Mouse (Mus musculus) Patski (cell line): ENCODE results near the gene Slc27a2. TPM values are rescaled to one million over a fixed set of nuclear protein-coding genes. Genes with fewer than 3 reads are reported as not detected.
"Not testable (repeated sequence)": the region's sequence is repeated elsewhere in the genome, so short reads cannot be mapped to it uniquely, and the experiment has no call there.

Experiments used
- ATAC-seq: fragments of 100-300 bp; one replicate; pipeline ENCODE4 v1.8.0; 2021
- CTCF ChIA-PET: fragments of 350-600 bp; sonication (Branson Sonifier 250); formaldehyde crosslinking; loops from one replicate; lab custom pipeline; 2022; ENCODE audit warnings: inconsistent platforms; lab: Charles Lee
- POLR2A ChIA-PET: fragments of 350-600 bp; sonication (Branson Sonifier 250); formaldehyde crosslinking; loops from one replicate; lab custom pipeline; 2022; ENCODE audit warnings: antibody characterized with exemption, inconsistent platforms; lab: Charles Lee
- DNase-seq: peaks from one replicate; pipeline ENCODE4 v3.0.0-alpha.2; 2011; ENCODE audit warnings: low read depth, low spot score
- H3K27me3 ChIP-seq: fragments of 371-371 bp; one replicate; pipeline ENCODE4 v1.5.1; 2021
- CTCF ChIP-seq: fragments of 100-300 bp; IDR thresholded peaks from one replicate; pipeline ENCODE4 v1.5.1; 2021
- in situ Hi-C: fragments of 300-500 bp; cut with MboI; formaldehyde crosslinking; loops from 3 replicates; pipeline ENCODE4 v1.11.1; 2018; ENCODE audit warnings: low pct_unique_long_range_greater_than_20kb, mixed read lengths
- polyA plus RNA-seq: library from polyadenylated mRNA; unstranded; gene quantifications from one replicate; pipeline ENCODE4 v1.2.3, GENCODE M21; 2021

Slc27a2 gene
- polyA plus RNA-seq, 1 experiment from 2014 or later: not detected

GRCm38 (mm10) chr2:126600533-126600932 is 48.3 kb downstream of the Slc27a2 start:
- ChIA-PET POLR2A (interaction anchor here (0.6 kb wide), 1 partner anchor 958 kb away, joined by 6 read pairs; no protein-coding TSS in a partner anchor), CTCF (interaction anchor here (0.9 kb wide), 1 partner anchor 11 kb away, joined by 3 read pairs; no protein-coding TSS in a partner anchor)
- no peaks in the 10 kb centered on the region for H3K27me3 ChIP-seq
- no peak for TF ChIP-seq CTCF
- in situ Hi-C loops: no loop called here
- ATAC-seq (no peak), DNase-seq (no peak)

GRCm38 (mm10) chr2:126601918-126602600 is 49.9 kb downstream of the Slc27a2 start:
- in situ Hi-C loops: no loop called here
- POLR2A ChIA-PET: no interaction called here
- DNase-seq (no peak), ATAC-seq (no peak)
- no peak for TF ChIP-seq CTCF
- CTCF ChIA-PET: no interaction called here
- no peaks in the 10 kb centered on the region for H3K27me3 ChIP-seq

GRCm38 (mm10) chr2:126606061-126606687 is 54.0 kb downstream of the Slc27a2 start:
- POLR2A ChIA-PET: no interaction called here
- H3K27me3 ChIP-seq: no peaks in the 10 kb centered on the region
- in situ Hi-C loops: no loop called here
- ATAC-seq (no peak), DNase-seq (no peak)
- CTCF ChIA-PET: no interaction called here
- TF ChIP-seq CTCF: no peak

GRCm38 (mm10) chr2:126606688-126607062 is 54.5 kb downstream of the Slc27a2 start:
- POLR2A ChIA-PET: no interaction called here
- no peak for DNase-seq
- in situ Hi-C loops: no loop called here
- CTCF ChIA-PET: no interaction called here
- H3K27me3 ChIP-seq: no peaks in the 10 kb centered on the region
- no peak for ATAC-seq
- no peak for TF ChIP-seq CTCF

- DNase-seq (no peak), ATAC-seq (no peak)
- H3K27me3 ChIP-seq: no peaks in the 10 kb centered on the region
- POLR2A ChIA-PET: no interaction called here
- in situ Hi-C loops: no loop called here
- TF ChIP-seq CTCF: no peak
- CTCF ChIA-PET: interaction anchor here (0.9 kb wide), 1 partner anchor 9 kb away, joined by 3 read pairs; no protein-coding TSS in a partner anchor
Measured at GRCm38 (mm10) chr2:126607553-126608203, 55.5 kb downstream of the Slc27a2 start.

GRCm38 (mm10) chr2:126609600-126609999 is 57.4 kb downstream of the Slc27a2 start:
- DNase-seq, CTCF ChIA-PET, ATAC-seq, H3K27me3 ChIP-seq, POLR2A ChIA-PET, in situ Hi-C loops: not testable (repeated sequence)

GRCm38 (mm10) chr2:126615355-126615754 is 63.1 kb downstream of the Slc27a2 start:
- no peak for TF ChIP-seq CTCF
- ChIA-PET CTCF (no interaction called here), POLR2A (no interaction called here)
- no peak for ATAC-seq
- no peak for DNase-seq
- in situ Hi-C loops: no loop called here
- H3K27me3 ChIP-seq: no peaks in the 10 kb centered on the region

GRCm38 (mm10) chr2:126618470-126619179 is 66.4 kb downstream of the Slc27a2 start:
- TF ChIP-seq CTCF: no peak
- POLR2A ChIA-PET: interaction anchor here (0.6 kb wide), 1 partner anchor 39 kb away, joined by 4 read pairs; no protein-coding TSS in a partner anchor
- in situ Hi-C loops: no loop called here
- CTCF ChIA-PET: interaction anchor here (1.5 kb wide), 1 partner anchor 10 kb away, joined by 3 read pairs; no protein-coding TSS in a partner anchor
- ATAC-seq (no peak), DNase-seq (no peak)
- H3K27me3 ChIP-seq: no peaks in the 10 kb centered on the region

- in situ Hi-C loops: no loop called here
- ATAC-seq (no peak), DNase-seq (no peak)
- no peak for TF ChIP-seq CTCF
- H3K27me3 ChIP-seq: no peaks in the 10 kb centered on the region
- POLR2A ChIA-PET: interaction anchor here (0.6 kb wide), 1 partner anchor 40 kb away, joined by 4 read pairs; no protein-coding TSS in a partner anchor
- CTCF ChIA-PET: interaction anchor here (1.5 kb wide), 1 partner anchor 10 kb away, joined by 3 read pairs; no protein-coding TSS in a partner anchor
Measured at GRCm38 (mm10) chr2:126619249-126619704, 67.1 kb downstream of the Slc27a2 start, which contains the start of gene Hdc. Gene Hdc (minus strand): TSS chr2:126619299.

- TF ChIP-seq CTCF: no peak
- no peaks in the 10 kb centered on the region for H3K27me3 ChIP-seq
- in situ Hi-C loops: no loop called here
- CTCF ChIA-PET: no interaction called here
- ATAC-seq (no peak), DNase-seq (no peak)
- POLR2A ChIA-PET: no interaction called here
Measured at GRCm38 (mm10) chr2:126622455-126622854, 70.2 kb downstream of the Slc27a2 start.
